Mouse (Mus musculus): Measurements from ENCODE around the gene Rad51d.
A peak's percentile ranks its signal among the peaks of the same experiment; 100 is the strongest.

Gene Rad51d

GRCm38 (mm10) chr11:82889524-82890341, 681 bp downstream of the Rad51d start:
- peak; percentile 22 to 52 for DNase-seq

GRCm38 (mm10) chr11:82888491-82888946, 1.9 kb downstream of the Rad51d start:
- peak; percentile 76 to 82 for DNase-seq

- no peak for DNase-seq
Measured at GRCm38 (mm10) chr11:82886559-82886958, 3.9 kb downstream of the Rad51d start.

- DNase-seq = no peak
Measured at GRCm38 (mm10) chr11:82883180-82883579, 7.2 kb downstream of the Rad51d start.

GRCm38 (mm10) chr11:82877726-82878344, 12.6 kb downstream of the Rad51d start:
- no peak for DNase-seq

GRCm38 (mm10) chr11:82875631-82876030, 14.8 kb downstream of the Rad51d start:
- DNase-seq = no peak

GRCm38 (mm10) chr11:82874924-82875323, 15.5 kb downstream of the Rad51d start:
- no peak for DNase-seq

GRCm38 (mm10) chr11:82871031-82871446, 19.4 kb downstream of the Rad51d start, which contains the start of gene Rffl:
TSS of gene Rffl (minus strand) at chr11:82871210.
- DNase-seq = peak; percentile 96 to 100

GRCm38 (mm10) chr11:82870173-82871030, 20.0 kb downstream of the Rad51d start:
- DNase-seq = peak; percentile 81 to 84

- no peak for DNase-seq
Measured at GRCm38 (mm10) chr11:82869506-82870172, 20.8 kb downstream of the Rad51d start.

- DNase-seq = no peak
Measured at GRCm38 (mm10) chr11:82867956-82868355, 22.5 kb downstream of the Rad51d start.

GRCm38 (mm10) chr11:82866850-82867564, 23.4 kb downstream of the Rad51d start:
- DNase-seq = no peak

- DNase-seq = no peak
Measured at GRCm38 (mm10) chr11:82865957-82866356, 24.5 kb downstream of the Rad51d start.

GRCm38 (mm10) chr11:82863488-82863931, 26.9 kb downstream of the Rad51d start:
- DNase-seq = peak in 1 of 2 experiments; percentile 44

- DNase-seq = no peak
Measured at GRCm38 (mm10) chr11:82863059-82863458, 27.4 kb downstream of the Rad51d start.

GRCm38 (mm10) chr11:82862638-82863037, 27.8 kb downstream of the Rad51d start:
- DNase-seq = no peak

GRCm38 (mm10) chr11:82861558-82861957, 28.9 kb downstream of the Rad51d start:
- DNase-seq = peak; percentile 55 to 67

- no peak for DNase-seq
Measured at GRCm38 (mm10) chr11:82860759-82861158, 29.7 kb downstream of the Rad51d start.

- DNase-seq = peak in 1 of 2 experiments; percentile 61
Measured at GRCm38 (mm10) chr11:82857307-82857848, 33.0 kb downstream of the Rad51d start.

GRCm38 (mm10) chr11:82856032-82856431, 34.4 kb downstream of the Rad51d start:
- peak in 1 of 2 experiments; percentile 60 for DNase-seq

GRCm38 (mm10) chr11:82855327-82855973, 35.0 kb downstream of the Rad51d start:
- DNase-seq = no peak
